Mouse (Mus musculus): ENCODE measurements at regions not wholly inside any gene's neighbourhood (a gene's known extent, or its start where the extent isn't known, plus 50 kb on each side); places are given as distances from the start of the nearest gene placed in this dataset.
"Not testable (repeated sequence)": the region's sequence is repeated elsewhere in the genome, so short reads cannot be mapped to it uniquely, and the experiment has no call there.

- Histone ChIP-seq H3K27ac (ENCODE audit: control insufficient read depth, insufficient read depth, low read length) (no peak overlapping the region), H3K36me3 (ENCODE audit: control insufficient read depth, insufficient read depth, low read length) (no peaks in the 10 kb centered on the region), H3K4me3 (ENCODE audit: control insufficient read depth, insufficient read depth, low read length) (no peak overlapping the region), H3K4me1 (replicated peaks; ENCODE audit: control insufficient read depth, insufficient read depth, low read length) (no peaks in the 10 kb centered on the region), H3K27me3 (ENCODE audit: control insufficient read depth, insufficient read depth, low read length) (no peaks in the 10 kb centered on the region)
- TF ChIP-seq CTCF (IDR thresholded peaks at IDR 0.05; ENCODE audit: borderline replicate concordance, control insufficient read depth, extremely low read depth, insufficient read depth, low read length, poor library complexity) (no peak), POLR2A (IDR thresholded peaks at IDR 0.05; ENCODE audit: control insufficient read depth, extremely low read depth, insufficient read depth, low read length, poor library complexity) (no peak)
- DNase-seq: no peak
- WGBS: 92% methylated on average over 14 of the region's 14 CpGs
Observed at GRCm38 (mm10) chr12:29395401-29395982, 132.7 kb upstream of the Myt1l start.

- no peak overlapping the region for H3K27ac ChIP-seq (ENCODE audit: control insufficient read depth, insufficient read depth, low read length)
- TF ChIP-seq POLR2A (IDR thresholded peaks at IDR 0.05; ENCODE audit: control insufficient read depth, extremely low read depth, insufficient read depth, low read length, poor library complexity) (no peak), CTCF (IDR thresholded peaks at IDR 0.05; ENCODE audit: borderline replicate concordance, control insufficient read depth, extremely low read depth, insufficient read depth, low read length, poor library complexity) (no peak)
- H3K27me3 ChIP-seq (ENCODE audit: control insufficient read depth, insufficient read depth, low read length): no peaks in the 10 kb centered on the region
- DNase-seq: no peak
- H3K36me3 ChIP-seq (ENCODE audit: control insufficient read depth, insufficient read depth, low read length): no peaks in the 10 kb centered on the region
- no peak overlapping the region for H3K4me3 ChIP-seq (ENCODE audit: control insufficient read depth, insufficient read depth, low read length)
- H3K4me1 ChIP-seq (replicated peaks; ENCODE audit: control insufficient read depth, insufficient read depth, low read length): no peaks in the 10 kb centered on the region
- 10% methylated on average over 1 of the region's 1 CpGs for WGBS
Observed at GRCm38 (mm10) chr12:29404434-29404833, 123.8 kb upstream of the Myt1l start.

GRCm38 (mm10) chr12:29409336-29410055, 118.7 kb upstream of the Myt1l start:
- Histone ChIP-seq H3K4me1 (replicated peaks; ENCODE audit: control insufficient read depth, insufficient read depth, low read length) (no peaks in the 10 kb centered on the region), H3K4me3 (ENCODE audit: control insufficient read depth, insufficient read depth, low read length) (no peak overlapping the region), H3K27me3 (ENCODE audit: control insufficient read depth, insufficient read depth, low read length) (no peaks in the 10 kb centered on the region), H3K27ac (ENCODE audit: control insufficient read depth, insufficient read depth, low read length) (no peak overlapping the region), H3K36me3 (ENCODE audit: control insufficient read depth, insufficient read depth, low read length) (no peaks in the 10 kb centered on the region)
- DNase-seq: no peak
- whole genome bisulfite sequencing: 95% methylated on average over 8 of the region's 8 CpGs
- TF ChIP-seq CTCF (IDR thresholded peaks at IDR 0.05; ENCODE audit: borderline replicate concordance, control insufficient read depth, extremely low read depth, insufficient read depth, low read length, poor library complexity): no peak
- no peak for TF ChIP-seq POLR2A (IDR thresholded peaks at IDR 0.05; ENCODE audit: control insufficient read depth, extremely low read depth, insufficient read depth, low read length, poor library complexity)

- Histone ChIP-seq H3K36me3 (ENCODE audit: control insufficient read depth, insufficient read depth, low read length) (no peaks in the 10 kb centered on the region), H3K27me3 (ENCODE audit: control insufficient read depth, insufficient read depth, low read length) (no peaks in the 10 kb centered on the region), H3K27ac (ENCODE audit: control insufficient read depth, insufficient read depth, low read length) (no peak overlapping the region), H3K4me3 (ENCODE audit: control insufficient read depth, insufficient read depth, low read length) (no peak overlapping the region), H3K4me1 (replicated peaks; ENCODE audit: control insufficient read depth, insufficient read depth, low read length) (no peaks in the 10 kb centered on the region)
- no peak for TF ChIP-seq CTCF (IDR thresholded peaks at IDR 0.05; ENCODE audit: borderline replicate concordance, control insufficient read depth, extremely low read depth, insufficient read depth, low read length, poor library complexity)
- no peak for TF ChIP-seq POLR2A (IDR thresholded peaks at IDR 0.05; ENCODE audit: control insufficient read depth, extremely low read depth, insufficient read depth, low read length, poor library complexity)
- DNase-seq: no peak
- WGBS: 97% methylated on average over 3 of the region's 3 CpGs
Observed at GRCm38 (mm10) chr12:29433936-29434335, 94.2 kb upstream of the Myt1l start.

- Histone ChIP-seq H3K36me3 (ENCODE audit: control insufficient read depth, insufficient read depth, low read length) (no peaks in the 10 kb centered on the region), H3K27ac (ENCODE audit: control insufficient read depth, insufficient read depth, low read length) (no peak overlapping the region), H3K4me1 (replicated peaks; ENCODE audit: control insufficient read depth, insufficient read depth, low read length) (no peaks in the 10 kb centered on the region), H3K4me3 (ENCODE audit: control insufficient read depth, insufficient read depth, low read length) (no peak overlapping the region), H3K27me3 (ENCODE audit: control insufficient read depth, insufficient read depth, low read length) (no peaks in the 10 kb centered on the region)
- no peak for DNase-seq
- TF ChIP-seq CTCF (IDR thresholded peaks at IDR 0.05; ENCODE audit: borderline replicate concordance, control insufficient read depth, extremely low read depth, insufficient read depth, low read length, poor library complexity): no peak
- no peak for TF ChIP-seq POLR2A (IDR thresholded peaks at IDR 0.05; ENCODE audit: control insufficient read depth, extremely low read depth, insufficient read depth, low read length, poor library complexity)
- WGBS: 86% methylated on average over 11 of the region's 11 CpGs
Observed at GRCm38 (mm10) chr12:29439343-29440019, 88.7 kb upstream of the Myt1l start.

- not testable (repeated sequence) for H3K4me3 ChIP-seq (ENCODE audit: control insufficient read depth, insufficient read depth, low read length); H3K27ac ChIP-seq (ENCODE audit: control insufficient read depth, insufficient read depth, low read length); H3K4me1 ChIP-seq (replicated peaks; ENCODE audit: control insufficient read depth, insufficient read depth, low read length); DNase-seq; H3K36me3 ChIP-seq (ENCODE audit: control insufficient read depth, insufficient read depth, low read length); H3K27me3 ChIP-seq (ENCODE audit: control insufficient read depth, insufficient read depth, low read length)
- 42% methylated on average over 3 of the region's 3 CpGs for WGBS
Observed at GRCm38 (mm10) chr12:29465201-29465600, 63.0 kb upstream of the Myt1l start.

Measured in thymus, adult 2 months (tissue).